Mouse (Mus musculus) brain, embryonic 14.5 days (tissue): ENCODE data around the gene Art5. TPM values are rescaled to one million over a fixed set of nuclear protein-coding genes. Genes with fewer than 3 reads are reported as not detected.
"Not testable (repeated sequence)": the region's sequence is repeated elsewhere in the genome, so short reads cannot be mapped to it uniquely, and the experiment has no call there.

Experiments used
- DNase-seq: peaks from one replicate; pipeline ENCODE4 v3.0.0-alpha.2; 2011; ENCODE audit warnings: low read depth
- CTCF ChIP-seq: fragments of 200-500 bp; IDR thresholded peaks from 2 replicates; pipeline ENCODE4 v1.5.1; 2012; ENCODE audit warnings: inconsistent platforms, mild to moderate bottlenecking, moderate library complexity, borderline replicate concordance; ENCODE audit not compliant: insufficient read depth, insufficient read length; ENCODE audit errors: extremely low read depth
- POLR2A ChIP-seq: fragments of 200-500 bp; IDR thresholded peaks from 2 replicates; pipeline ENCODE4 v1.6.1; 2012; ENCODE audit warnings: mild to moderate bottlenecking, inconsistent platforms, borderline replicate concordance; ENCODE audit not compliant: poor library complexity, insufficient read depth, insufficient read length, severe bottlenecking; ENCODE audit errors: extremely low read depth
- polyA plus RNA-seq: library from polyadenylated mRNA; depleted of rRNA; stranded (reverse); fragments of >200 nt; gene quantifications from 2 replicates; pipeline ENCODE4 v1.2.3, GENCODE M21; 2012; rRNA removed

Gene Art5
- polyA plus RNA-seq, 1 experiment = 0.26 TPM

DNA sequence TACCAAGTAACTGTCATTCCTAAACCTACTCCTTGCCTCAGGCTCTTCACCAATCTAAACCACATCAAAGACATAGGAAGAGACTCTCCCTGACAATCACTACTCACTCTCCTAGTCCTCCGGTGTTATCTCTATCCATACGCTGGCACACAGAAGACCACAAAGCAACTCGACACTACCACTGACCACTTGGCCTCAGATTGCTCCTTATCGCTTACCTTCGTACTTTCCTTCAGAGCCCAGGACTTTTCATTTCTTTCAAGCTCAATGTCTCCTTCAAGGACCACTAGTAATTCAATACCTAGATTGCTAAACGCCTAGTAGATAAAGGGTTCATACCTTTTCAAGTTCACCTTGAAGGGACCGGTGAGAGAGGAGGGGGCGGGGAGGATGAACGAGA, 45.4 kb downstream of the Art5 start:
- TF ChIP-seq CTCF = no peak
- no peak for TF ChIP-seq POLR2A
- no peak for DNase-seq

- TF ChIP-seq CTCF (no peak), POLR2A (no peak)
- no peak for DNase-seq
These were observed 47.1 kb downstream of the Art5 start for GRCm38 (mm10) chr7:102062203-102062602.

DNA sequence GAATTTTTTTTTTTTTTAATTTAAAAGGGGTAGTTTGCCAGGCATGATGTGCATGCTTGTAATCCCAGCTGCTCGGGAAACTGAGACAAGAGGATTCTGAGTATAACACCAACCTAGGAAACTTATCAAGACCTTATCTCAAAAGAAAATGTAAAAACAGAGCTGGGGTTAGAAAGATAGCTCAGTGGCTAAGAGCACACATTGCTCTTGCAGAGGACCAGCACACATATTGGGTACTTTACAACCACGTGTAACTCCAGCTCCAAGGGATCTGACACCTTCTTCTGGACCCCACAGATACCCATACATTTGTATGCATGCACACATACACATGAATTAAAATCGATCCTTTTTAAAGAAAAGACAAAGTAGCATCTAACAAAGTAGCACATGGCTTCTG, 47.9 kb downstream of the Art5 start:
- TF ChIP-seq POLR2A (no peak), CTCF (no peak)
- DNase-seq = no peak

- DNase-seq = not testable (repeated sequence)
These were observed 60.8 kb downstream of the Art5 start for GRCm38 (mm10) chr7:102048524-102048923.

Other genes starting within 250 kb of the Art5 start
- gene Anapc15, start 245.8 kb downstream of the Art5 start, polyA plus RNA-seq = 88.7 and 115 TPM in 2 replicates
- gene Folr1, start 238.7 kb downstream of the Art5 start, polyA plus RNA-seq = 16.3 and 25.3 TPM in 2 replicates
- gene Lamtor1, start 203.6 kb downstream of the Art5 start, polyA plus RNA-seq = 169 and 197 TPM in 2 replicates
- 0.18 and 0.33 TPM in 2 replicates for gene Tomt, start 203.1 kb downstream of the Art5 start, polyA plus RNA-seq
- gene Lrrc51, start 175.6 kb downstream of the Art5 start, polyA plus RNA-seq = 10.8 and 13.1 TPM in 2 replicates
- gene Numa1, start 175.4 kb downstream of the Art5 start, polyA plus RNA-seq = 72.1 and 104 TPM in 2 replicates
- 18.4 and 19.6 TPM in 2 replicates for gene Il18bp, start 90.8 kb downstream of the Art5 start, polyA plus RNA-seq
- 65.8 and 95.5 TPM in 2 replicates for gene Rnf121, start 44.0 kb downstream of the Art5 start, polyA plus RNA-seq
- 44.4 and 63.2 TPM in 2 replicates for gene Xndc1, start 44.0 kb downstream of the Art5 start, polyA plus RNA-seq
- gene Xntrpc, start 43.8 kb downstream of the Art5 start, polyA plus RNA-seq = 5.7 and 7.7 TPM in 2 replicates
- 3.4 and 5.8 TPM in 2 replicates for gene Trpc2, start 26.4 kb downstream of the Art5 start, polyA plus RNA-seq
- gene Art1, start 7.7 kb downstream of the Art5 start, polyA plus RNA-seq = 0.34 and 0.39 TPM in 2 replicates
- 0.04 and 0.05 TPM in 2 replicates for gene Chrna10, start 7.3 kb upstream of the Art5 start, polyA plus RNA-seq
- 18.7 and 26.0 TPM in 2 replicates for gene Nup98, start 100.7 kb upstream of the Art5 start, polyA plus RNA-seq
- gene Pgap2, start 100.7 kb upstream of the Art5 start, polyA plus RNA-seq = 59.4 and 67.0 TPM in 2 replicates
- gene Rhog, start 146.6 kb upstream of the Art5 start, polyA plus RNA-seq = 12.5 and 18.0 TPM in 2 replicates
- gene Stim1, start 158.3 kb upstream of the Art5 start, polyA plus RNA-seq = 18.6 and 22.9 TPM in 2 replicates